Mouse (Mus musculus) midbrain, embryonic 11.5 days (tissue): Measurements from ENCODE around the gene Gmppa. TPM values are rescaled to one million over a fixed set of nuclear protein-coding genes. Genes with fewer than 3 reads are reported as not detected.
A peak's percentile ranks its signal among the peaks of the same experiment; 100 is the strongest.

ENCODE experiments used
- ATAC-seq: fragments of 200-750 bp; cut with Nextera tagmentation; 2 replicates; pipeline ENCODE4 v1.8.0; 2017; ENCODE audit warnings: moderate TSS enrichment, moderate library complexity; ENCODE audit not compliant: low FRiP score
- DNase-seq: peaks from one replicate; pipeline ENCODE4 v3.0.0; 2015; ENCODE audit warnings: low spot score; ENCODE audit errors: missing footprints
- H3K27ac ChIP-seq: fragments of 300-500 bp; sonication (generic); 2 replicates; pipeline ENCODE4 v1.5.1; 2014; ENCODE audit warnings: low read depth, low read length
- H3K27me3 ChIP-seq: fragments of 300-500 bp; sonication (generic); 2 replicates; pipeline ENCODE4 v1.6.1; 2014; ENCODE audit warnings: mild to moderate bottlenecking, low read length, moderate library complexity, mixed read lengths; ENCODE audit not compliant: control insufficient read depth, insufficient read depth
- H3K36me3 ChIP-seq: fragments of 300-500 bp; sonication (generic); 2 replicates; pipeline ENCODE4 v1.6.1; 2014; ENCODE audit warnings: mild to moderate bottlenecking, low read length, moderate library complexity, mixed read lengths; ENCODE audit not compliant: control insufficient read depth, insufficient read depth
- H3K4me1 ChIP-seq: fragments of 300-500 bp; sonication (generic); 2 replicates; pipeline ENCODE4 v1.6.1; 2014; ENCODE audit warnings: low read length; ENCODE audit not compliant: control insufficient read depth, insufficient read depth
- H3K4me2 ChIP-seq: fragments of 300-500 bp; sonication (generic); 2 replicates; pipeline ENCODE4 v1.6.1; 2014; ENCODE audit warnings: mild to moderate bottlenecking, moderate library complexity
- H3K4me3 ChIP-seq: fragments of 300-500 bp; sonication (generic); 2 replicates; pipeline ENCODE4 v1.5.1; 2014; ENCODE audit warnings: low read depth, low read length
- H3K9ac ChIP-seq: fragments of 300-500 bp; sonication (generic); 2 replicates; pipeline ENCODE4 v1.6.1; 2014; ENCODE audit warnings: low read length
- H3K9me3 ChIP-seq: fragments of 300-500 bp; sonication (generic); 2 replicates; pipeline ENCODE4 v1.6.1; 2016; ENCODE audit warnings: low read length; ENCODE audit not compliant: control insufficient read depth
- WGBS: fragments of 180-500 bp; shearing (Covaris S2); extraction: QIAGEN DNeasy Blood & Tissue Kit; methylation state at CpG from one replicate; pipeline ENCODE4 v1.1.7; 2014; 5-methylcytosine and 5-hydroxymethylcytosine counted together
- polyA plus RNA-seq: library from polyadenylated mRNA; unstranded; fragments of >200 nt; fragmentation: Nextera tagmentation; extraction: Ambion mirVana; gene quantifications from 2 replicates; pipeline ENCODE4 v1.2.1, GENCODE M21; 2014

Gmppa gene
- polyA plus RNA-seq, 1 experiment from 2014 or later, result 56.1 TPM

GRCm38 (mm10) chr1:75448052-75448431, 12.3 kb downstream of the Gmppa start:
- H3K27ac ChIP-seq, result peak overlapping the region; percentile 91
- H3K4me3 ChIP-seq, result no peak overlapping the region; the same call in 1 of the 2 replicates
- H3K4me1 ChIP-seq, result peaks cover 86% of the 10 kb centered on the region
- H3K27me3 ChIP-seq, result peaks cover 26% of the 10 kb centered on the region
- no peaks in the 10 kb centered on the region for H3K9me3 ChIP-seq
- WGBS, result under 1% methylated on average over 7 of the region's 7 CpGs
- peak overlapping the region; percentile 37 for H3K4me2 ChIP-seq
- peak overlapping the region; percentile 39; the same call in 1 of the 2 replicates for H3K9ac ChIP-seq
- no peak for ATAC-seq
- DNase-seq, result no peak
- no peaks in the 10 kb centered on the region for H3K36me3 ChIP-seq

- Histone ChIP-seq H3K4me3 (no peak overlapping the region), H3K27ac (peak overlapping the region; percentile 73), H3K4me2 (peak overlapping the region; percentile 31; the same call in 1 of the 2 replicates), H3K27me3 (peaks cover 26% of the 10 kb centered on the region), H3K4me1 (peaks cover 77% of the 10 kb centered on the region), H3K9me3 (no peaks in the 10 kb centered on the region), H3K9ac (peak overlapping the region; percentile 61; the same call in 1 of the 2 replicates), H3K36me3 (no peaks in the 10 kb centered on the region)
- 1% methylated on average over 13 of the region's 14 CpGs for WGBS
- DNase-seq, result peak; percentile 96
- no peak for ATAC-seq
These were observed 13.2 kb downstream of the Gmppa start for GRCm38 (mm10) chr1:75448937-75449336.

- peak; percentile 95 for DNase-seq
- Histone ChIP-seq H3K9me3 (no peaks in the 10 kb centered on the region), H3K9ac (peak overlapping the region; percentile 61), H3K27ac (peak overlapping the region; percentile 69), H3K27me3 (peaks cover 26% of the 10 kb centered on the region), H3K4me2 (peak overlapping the region; percentile 56), H3K36me3 (no peaks in the 10 kb centered on the region), H3K4me1 (peaks cover 73% of the 10 kb centered on the region), H3K4me3 (peak overlapping the region; percentile 37; the same call in 1 of the 2 replicates)
- no peak for ATAC-seq
- 4% methylated on average over 8 of the region's 8 CpGs for WGBS
These were observed 13.8 kb downstream of the Gmppa start for GRCm38 (mm10) chr1:75449377-75450135.

GRCm38 (mm10) chr1:75450314-75451005, 14.7 kb downstream of the Gmppa start, which contains the start of gene Asic4:
Gene Asic4, plus strand, starts transcription at chr1:75450436.
- Histone ChIP-seq H3K9me3 (no peaks in the 10 kb centered on the region), H3K27me3 (peaks cover 26% of the 10 kb centered on the region), H3K27ac (peak within 1 kb of the TSS; percentile 69), H3K36me3 (no peaks in the 10 kb centered on the region), H3K4me1 (peaks cover 67% of the 10 kb centered on the region), H3K9ac (peak within 1 kb of the TSS; percentile 61), H3K4me2 (peak within 1 kb of the TSS; percentile 56), H3K4me3 (peak within 1 kb of the TSS; percentile 37)
- ATAC-seq, result no peak
- WGBS, result 2% methylated on average over 35 of the region's 35 CpGs
- peak; percentile 95 for DNase-seq

- Histone ChIP-seq H3K9ac (peak overlapping the region; percentile 61), H3K4me1 (peaks cover 59% of the 10 kb centered on the region), H3K9me3 (no peaks in the 10 kb centered on the region), H3K27ac (no peak overlapping the region), H3K27me3 (peaks cover 26% of the 10 kb centered on the region), H3K4me2 (peak overlapping the region; percentile 56), H3K4me3 (peak overlapping the region; percentile 37), H3K36me3 (no peaks in the 10 kb centered on the region)
- WGBS, result 66% methylated on average over 4 of the region's 5 CpGs
- no peak for DNase-seq
- ATAC-seq, result no peak
These were observed 16.2 kb downstream of the Gmppa start for GRCm38 (mm10) chr1:75451900-75452299.

GRCm38 (mm10) chr1:75455433-75455832, 19.7 kb downstream of the Gmppa start:
- no peaks in the 10 kb centered on the region for H3K36me3 ChIP-seq
- no peaks in the 10 kb centered on the region for H3K9me3 ChIP-seq
- DNase-seq (no peak), ATAC-seq (no peak)
- peak overlapping the region; percentile 14; the same call in 1 of the 2 replicates for H3K27ac ChIP-seq
- H3K4me3 ChIP-seq, result no peak overlapping the region
- WGBS, result 75% methylated on average over 3 of the region's 3 CpGs
- no peak overlapping the region for H3K9ac ChIP-seq
- H3K4me2 ChIP-seq, result peak overlapping the region; percentile 11; the same call in 1 of the 2 replicates
- peaks cover 23% of the 10 kb centered on the region for H3K27me3 ChIP-seq
- H3K4me1 ChIP-seq, result peaks cover 40% of the 10 kb centered on the region

- ATAC-seq, result 0 out of 2 replicates have a peak, but pooled peaks have one; percentile 12
- H3K4me1 ChIP-seq, result peaks cover 35% of the 10 kb centered on the region
- H3K27me3 ChIP-seq, result peaks cover 18% of the 10 kb centered on the region
- peak overlapping the region; percentile 11; the same call in 1 of the 2 replicates for H3K4me2 ChIP-seq
- no peak overlapping the region for H3K4me3 ChIP-seq
- no peaks in the 10 kb centered on the region for H3K36me3 ChIP-seq
- no peak overlapping the region for H3K9ac ChIP-seq
- H3K9me3 ChIP-seq, result no peaks in the 10 kb centered on the region
- H3K27ac ChIP-seq, result peak overlapping the region; percentile 14; the same call in 1 of the 2 replicates
- no peak for DNase-seq
- WGBS, result 23% methylated on average over 5 of the region's 5 CpGs
These were observed 20.2 kb downstream of the Gmppa start for GRCm38 (mm10) chr1:75455948-75456347.

GRCm38 (mm10) chr1:75456746-75457564, 21.2 kb downstream of the Gmppa start:
- peak overlapping the region; percentile 61 for H3K27ac ChIP-seq
- peak overlapping the region; percentile 1; the same call in 1 of the 2 replicates for H3K4me2 ChIP-seq
- 5% methylated on average over 14 of the region's 14 CpGs for WGBS
- peaks cover 12% of the 10 kb centered on the region for H3K27me3 ChIP-seq
- H3K9me3 ChIP-seq, result no peaks in the 10 kb centered on the region
- H3K9ac ChIP-seq, result 0 out of 2 replicates have a peak overlapping the region, but pooled peaks have one; percentile 24
- H3K4me1 ChIP-seq, result peaks cover 32% of the 10 kb centered on the region
- DNase-seq, result peak; percentile 93
- H3K36me3 ChIP-seq, result no peaks in the 10 kb centered on the region
- ATAC-seq, result no peak
- H3K4me3 ChIP-seq, result no peak overlapping the region
